Mouse (Mus musculus) erythroid progenitor cell, adult 5-6 weeks (primary cell): ENCODE data around the gene Lyst. TPM values are rescaled to one million over a fixed set of nuclear protein-coding genes. Genes with fewer than 3 reads are reported as not detected.
"Not testable (repeated sequence)": the region's sequence is repeated elsewhere in the genome, so short reads cannot be mapped to it uniquely, and the experiment has no call there.

Source experiments
- ATAC-seq: replicated peaks from 2 replicates; pipeline ENCODE4 v1.8.0; 2016; ENCODE audit warnings: moderate number of reproducible peaks, mild to moderate bottlenecking, moderate TSS enrichment, inconsistent platforms; ENCODE audit not compliant: poor library complexity, low FRiP score, severe bottlenecking
- total RNA-seq, 2 experiments: library from RNA; stranded (forward) in 1 of 2; stranded (reverse) in 1 of 2; fragments of 150-400 nt in 1 of 2; fragments of 186-747, 209-891 nt in 1 of 2; gene quantifications; 2 replicates each; pipeline versions ENCODE4 v1.2.3 to v1.2.4; 2015 to 2017; ENCODE audit warnings: low replicate concordance in 2 of 2

Lyst gene
- total RNA-seq, 2 experiments from 2014 or later = 18.1 to 28.1 TPM

DNA sequence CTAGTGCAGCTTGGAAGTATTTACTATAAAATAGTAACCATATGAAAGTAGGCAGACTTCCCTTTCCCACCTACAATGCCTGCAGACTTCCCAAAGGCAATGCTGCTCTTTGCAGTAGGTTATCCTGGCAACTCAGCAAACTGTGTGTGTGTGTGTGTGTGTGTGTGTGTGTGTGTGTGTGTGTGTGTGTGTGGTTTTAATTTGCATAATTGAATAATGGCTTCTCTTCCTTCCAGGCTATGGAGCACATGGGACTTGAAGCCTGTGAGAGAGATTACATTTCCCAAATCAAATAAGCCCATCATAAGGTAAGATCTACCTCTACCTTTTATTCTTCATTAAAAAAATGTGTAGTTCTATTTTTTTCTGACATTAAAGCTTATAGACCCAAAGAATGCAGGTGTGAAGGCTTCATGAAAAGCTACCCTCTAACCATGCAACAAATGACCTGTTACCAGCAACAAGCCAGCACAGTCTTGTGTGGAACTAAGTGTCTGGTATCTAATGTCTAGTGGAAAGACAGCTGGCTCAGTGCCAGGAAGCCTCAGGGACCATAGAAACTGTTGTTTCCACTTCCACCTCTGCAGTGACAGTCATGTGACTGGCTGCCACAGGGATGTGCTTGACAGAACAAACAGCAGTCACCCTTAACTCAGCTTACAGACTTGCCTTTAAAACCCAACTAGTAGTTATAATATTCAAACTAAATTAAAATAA, 185.7 kb downstream of the Lyst start:
- no peak for ATAC-seq

DNA sequence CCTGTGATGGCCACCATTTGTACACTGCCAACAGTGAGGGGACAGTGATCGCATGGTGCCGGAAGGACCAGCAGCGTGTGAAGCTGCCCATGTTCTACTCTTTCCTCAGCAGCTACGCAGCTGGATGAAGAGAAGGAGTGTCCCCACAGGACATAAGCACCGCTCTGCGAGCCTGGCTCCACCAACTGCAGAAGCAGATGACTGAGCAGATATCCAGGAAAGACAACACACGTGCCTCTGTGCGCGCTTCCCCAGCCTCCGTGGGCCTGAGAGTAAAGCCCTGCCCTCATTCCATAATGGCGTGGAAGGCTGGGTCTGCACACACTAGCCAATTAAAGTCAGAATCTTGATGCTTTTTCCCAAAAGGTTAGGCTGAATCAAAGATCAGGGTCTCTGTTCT, 186.9 kb downstream of the Lyst start:
- ATAC-seq = no peak

DNA sequence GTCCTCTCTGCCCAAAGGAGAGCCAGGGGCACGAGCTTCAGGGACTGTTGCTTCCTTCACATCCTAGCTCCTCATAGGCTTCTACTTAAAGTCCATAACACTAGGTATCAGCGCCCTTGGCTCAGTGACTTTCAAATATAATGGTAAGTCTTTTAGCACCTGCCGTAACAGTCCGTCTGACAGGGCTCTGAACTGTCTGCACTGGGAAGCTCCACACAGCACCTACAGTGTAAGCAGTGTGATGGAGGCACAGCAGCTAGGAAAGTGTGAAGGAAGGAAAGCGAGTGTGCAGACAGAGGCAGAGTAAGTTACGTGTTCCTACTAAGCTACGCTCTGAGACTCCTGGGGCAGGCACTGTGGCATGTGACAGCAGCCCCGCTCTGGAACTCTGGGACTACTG, 187.5 kb downstream of the Lyst start:
- ATAC-seq = no peak

DNA sequence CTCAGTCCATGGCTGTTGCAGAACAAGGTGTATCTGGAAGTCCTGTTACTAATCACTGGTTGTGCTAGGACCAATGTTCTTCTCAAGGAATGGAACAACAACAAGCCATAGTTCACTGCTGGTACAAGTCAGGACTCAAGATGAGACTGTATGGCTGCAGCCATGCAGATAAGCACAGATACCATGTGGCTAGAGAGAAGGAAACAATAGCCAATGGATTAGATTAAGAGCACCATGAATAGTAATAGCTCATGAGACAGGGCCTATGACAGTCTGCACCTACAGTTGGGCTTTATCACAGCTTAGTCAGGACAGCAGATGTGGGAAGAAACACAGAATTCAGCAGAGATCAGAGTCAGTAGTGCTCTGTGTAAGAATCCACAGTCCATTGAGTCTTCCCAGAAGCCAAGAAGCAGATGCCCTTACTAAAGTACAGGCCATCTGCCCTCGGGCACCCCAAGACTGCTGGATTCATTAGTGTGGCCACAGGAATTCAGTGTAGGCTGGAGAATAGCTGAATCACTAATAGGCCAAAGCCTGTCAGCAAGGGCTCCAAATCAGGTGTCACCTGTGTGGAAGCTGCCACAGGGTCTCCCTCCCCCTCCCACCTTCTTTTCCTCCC, 188.8 kb downstream of the Lyst start:
- no peak for ATAC-seq

DNA sequence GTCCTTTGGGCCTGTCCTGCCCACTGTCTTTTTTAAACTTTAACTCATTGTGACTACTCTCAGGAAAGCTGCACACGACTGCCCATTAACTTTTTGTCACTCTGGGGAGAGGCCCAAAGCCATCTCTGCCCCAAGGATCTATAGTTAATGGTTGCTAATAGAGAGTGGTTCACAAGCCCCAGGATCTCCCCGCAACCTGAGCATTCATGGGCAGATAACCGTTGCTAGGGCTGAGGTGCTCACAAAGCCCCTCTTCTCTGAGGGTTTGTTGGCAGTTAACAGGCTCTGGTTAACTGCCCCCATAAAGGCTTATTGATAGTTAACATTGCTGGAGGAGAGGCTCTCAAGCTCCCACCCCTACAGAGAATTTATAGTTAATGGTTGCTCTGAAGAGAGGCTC, 190.1 kb downstream of the Lyst start:
- ATAC-seq = no peak

DNA sequence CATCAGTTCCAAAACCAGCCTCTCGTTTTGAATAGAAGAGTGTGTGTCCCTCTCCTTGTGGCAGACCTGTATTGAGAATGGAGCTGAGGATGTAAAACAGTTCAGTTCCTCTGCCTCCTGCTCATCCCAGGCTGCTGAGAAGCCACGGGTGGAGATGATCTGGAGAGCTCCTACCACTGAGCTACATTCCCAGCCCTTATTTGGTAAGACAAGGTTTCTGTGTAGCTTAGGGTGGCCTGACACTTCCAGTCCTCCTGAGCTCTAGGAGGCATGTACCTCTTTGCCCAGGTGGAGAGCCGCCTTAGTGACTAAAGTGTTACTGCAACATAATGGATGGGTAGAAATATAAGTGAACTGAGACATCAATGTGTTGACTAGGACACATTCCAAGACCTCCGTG, 190.8 kb downstream of the Lyst start:
- ATAC-seq = no peak

DNA sequence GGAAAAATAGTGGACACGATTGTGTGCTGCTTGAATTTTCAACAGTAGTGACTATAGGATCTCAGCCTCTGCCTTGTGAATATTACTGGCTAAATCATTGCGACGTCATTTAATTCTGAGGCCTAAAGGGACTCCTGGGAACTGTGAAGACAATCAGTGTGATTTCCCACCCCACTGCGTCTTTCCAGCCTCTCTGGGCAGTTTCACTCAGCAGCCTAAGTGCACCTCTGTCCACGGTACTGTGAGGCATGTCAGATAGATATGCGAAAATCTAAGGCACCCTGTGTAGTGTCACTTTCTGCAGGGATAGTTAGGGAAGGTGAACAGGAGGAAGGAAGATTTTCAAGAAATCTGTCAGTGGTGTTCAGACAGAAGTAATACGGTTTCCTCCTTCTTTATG, 193.1 kb downstream of the Lyst start:
- ATAC-seq = no peak

DNA sequence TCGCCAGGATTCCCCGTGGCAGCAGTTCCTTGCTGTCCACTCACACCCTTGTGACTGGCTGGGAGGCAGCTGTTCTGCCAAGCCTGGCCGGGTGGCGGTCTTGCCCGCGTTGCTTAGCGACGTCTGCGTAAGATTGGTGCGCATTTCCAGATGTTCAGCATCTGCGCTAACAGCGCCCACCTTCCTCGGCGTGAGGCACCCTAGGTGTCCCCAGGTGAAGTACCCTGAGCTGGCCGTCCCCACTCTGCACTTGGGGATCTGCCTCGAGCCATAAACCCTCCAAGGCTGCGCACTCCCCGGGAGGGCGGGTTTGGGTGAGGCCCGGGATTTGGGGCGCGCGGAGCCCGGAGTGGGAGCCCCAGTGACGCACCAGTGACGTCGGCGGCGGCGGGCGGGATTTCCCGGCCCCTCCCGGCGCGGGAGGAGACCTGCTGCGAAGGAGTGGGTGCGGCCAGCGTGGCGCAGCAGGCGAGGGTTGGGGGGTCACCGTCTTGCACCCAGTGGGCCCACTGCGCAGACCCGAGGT, 193.8 kb downstream of the Lyst start, which contains the start of gene Gng4:
TSS of gene Gng4 (plus strand) at position 166 of the 526 bp plus-strand sequence.
- no peak for ATAC-seq

DNA sequence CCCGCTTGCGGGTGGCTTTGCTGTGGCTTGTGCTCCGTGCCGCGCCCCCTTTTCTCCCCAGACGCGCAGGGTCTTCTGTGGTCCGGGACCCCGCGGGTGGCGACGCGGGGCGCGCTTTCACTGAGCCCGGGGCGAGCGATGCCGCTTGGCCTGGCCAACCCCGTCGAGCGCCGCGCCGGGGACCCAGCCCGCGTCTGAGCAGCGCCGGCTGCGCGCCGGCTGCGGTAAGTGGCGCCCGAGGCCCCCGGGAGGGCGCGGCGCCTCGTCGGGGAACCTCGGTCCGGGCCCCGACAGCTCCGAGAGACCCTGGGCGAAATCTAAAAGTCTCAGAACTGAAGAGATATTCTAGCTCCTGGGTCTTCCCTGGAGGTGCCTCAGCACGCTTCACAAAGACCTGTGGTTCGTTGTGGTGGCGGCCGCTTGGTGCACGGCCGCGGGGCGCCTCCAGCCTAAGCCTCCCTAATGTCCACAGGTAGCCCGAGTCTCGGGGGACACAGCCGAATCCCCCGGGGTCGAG, 194.3 kb downstream of the Lyst start:
- no peak for ATAC-seq

DNA sequence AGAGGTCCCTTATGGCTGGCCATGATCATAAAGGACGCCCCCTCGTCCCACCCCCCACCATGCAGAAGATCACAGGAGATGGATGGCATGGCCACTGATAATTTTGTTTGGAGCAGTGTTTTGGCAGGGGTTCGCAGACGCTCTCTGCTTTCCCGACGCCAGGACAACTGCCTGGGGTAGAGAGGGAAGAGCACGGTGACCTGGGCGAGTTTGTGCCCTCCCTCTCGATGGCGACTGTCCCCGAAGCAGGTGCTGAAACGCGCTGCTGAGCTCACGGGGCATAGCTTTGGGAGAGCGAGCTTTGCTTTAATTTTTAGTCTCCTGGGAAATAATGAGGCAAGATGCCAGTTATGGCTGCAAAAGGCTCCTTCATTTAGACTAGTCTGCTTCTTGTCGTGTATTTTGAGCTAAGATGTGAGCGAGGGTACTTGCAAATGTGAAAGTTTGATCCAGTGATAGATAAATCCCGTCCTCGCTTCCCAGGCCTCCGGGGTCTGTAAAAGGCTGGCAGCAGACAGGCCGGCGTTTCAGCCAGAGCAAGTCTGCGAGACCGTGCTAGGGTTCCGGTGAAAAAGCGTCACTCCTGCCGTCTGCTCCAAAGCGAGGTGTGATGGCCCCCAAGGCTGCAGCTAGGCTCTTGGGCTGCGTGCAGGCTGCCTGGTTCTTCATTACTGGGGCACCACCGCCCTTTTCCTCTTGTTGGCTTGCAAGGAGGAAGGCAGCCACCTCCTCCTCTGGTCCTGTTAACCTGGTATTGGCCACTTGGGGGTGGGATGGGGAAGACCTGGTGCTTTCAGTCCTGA, 195.0 kb downstream of the Lyst start:
- no peak for ATAC-seq

DNA sequence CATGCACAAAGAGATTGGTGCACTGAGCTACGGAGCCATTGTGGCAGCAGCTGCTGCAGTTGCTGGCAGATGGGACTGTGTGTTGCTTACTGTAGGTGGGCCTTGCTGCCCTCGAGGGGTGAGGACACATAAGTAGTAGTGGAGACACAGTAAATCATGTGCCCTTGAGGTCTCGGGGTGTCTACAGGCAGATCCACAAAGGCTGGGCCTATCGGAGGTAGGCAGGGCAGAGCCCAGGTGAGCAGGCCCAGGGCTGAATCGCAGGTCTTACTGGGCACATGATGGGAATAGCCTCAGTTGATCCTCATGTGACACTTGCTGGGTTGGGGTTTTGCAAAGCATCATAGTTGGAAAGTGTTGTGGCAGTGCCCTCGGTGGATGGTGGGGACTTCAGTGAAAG, 196.8 kb downstream of the Lyst start:
- no peak for ATAC-seq

DNA sequence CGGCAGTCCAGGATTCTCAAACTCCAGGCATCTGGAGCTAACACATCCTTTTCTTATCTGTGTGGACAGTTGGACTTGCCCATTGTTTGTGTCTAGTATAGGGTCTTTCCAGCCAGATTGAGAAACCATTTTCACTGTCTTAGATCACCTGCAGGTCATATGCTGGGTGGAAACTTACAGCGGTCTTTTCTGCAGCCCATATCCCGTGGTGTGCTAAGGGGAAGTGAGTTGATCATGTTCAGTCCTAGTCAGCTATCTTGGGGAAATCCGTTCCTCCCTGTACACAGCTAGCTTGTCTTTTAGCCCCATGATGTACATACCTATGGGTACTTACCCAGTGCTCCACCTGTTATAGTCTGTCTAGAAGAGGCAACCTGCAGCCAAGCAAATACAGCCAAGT, 197.9 kb downstream of the Lyst start:
- no peak for ATAC-seq

DNA sequence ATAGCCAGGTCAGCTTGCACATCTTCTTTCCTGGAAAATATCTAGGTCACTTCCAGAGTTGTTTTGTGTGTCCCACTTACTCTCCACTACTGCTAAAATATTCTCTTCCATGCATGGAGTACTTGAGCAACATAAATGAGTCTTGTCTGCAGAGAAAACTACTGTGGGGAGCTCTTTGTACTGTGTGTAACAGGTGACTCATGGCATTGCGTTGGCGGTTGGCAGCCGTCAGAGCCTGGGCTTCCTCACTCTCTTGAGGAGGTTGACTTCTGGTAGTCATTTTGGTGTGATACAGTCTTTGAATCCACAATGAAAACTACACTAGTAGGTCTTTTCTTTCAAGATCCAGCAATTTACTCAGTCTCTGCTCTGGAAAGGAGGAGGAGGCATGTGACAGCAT, 201.8 kb downstream of the Lyst start:
- ATAC-seq = no peak

DNA sequence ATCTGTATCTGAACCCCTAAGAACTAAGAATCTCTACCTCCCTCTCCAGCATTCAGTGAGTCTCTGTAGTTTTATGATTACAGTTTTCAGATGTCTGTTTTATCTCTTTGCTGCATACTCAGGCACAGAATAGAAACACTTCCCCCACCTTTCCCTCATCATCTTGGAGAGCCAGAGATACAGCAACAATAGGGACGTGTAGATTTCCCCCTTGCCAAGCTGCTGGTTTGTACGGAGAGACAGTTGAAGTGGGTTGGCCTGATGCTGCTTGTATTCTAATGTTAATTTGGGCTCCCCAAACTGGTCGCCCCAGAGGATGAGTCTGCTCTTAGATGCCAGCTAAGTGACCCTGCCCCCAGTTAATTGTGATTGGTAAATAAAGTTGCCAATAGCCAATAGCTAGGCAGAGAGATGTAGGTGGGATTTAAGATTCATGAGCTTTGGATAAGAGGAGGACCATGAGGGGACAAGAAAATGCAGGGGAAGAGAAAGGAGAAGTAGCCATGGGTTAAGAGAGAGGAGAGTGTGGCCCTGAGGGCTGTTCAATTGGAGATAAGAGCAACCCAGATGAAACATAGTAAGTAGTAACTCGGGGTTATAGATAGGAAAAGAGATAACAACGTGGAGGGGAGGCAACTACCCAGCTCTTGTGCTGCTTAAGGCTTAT, 205.1 kb downstream of the Lyst start:
- no peak for ATAC-seq

DNA sequence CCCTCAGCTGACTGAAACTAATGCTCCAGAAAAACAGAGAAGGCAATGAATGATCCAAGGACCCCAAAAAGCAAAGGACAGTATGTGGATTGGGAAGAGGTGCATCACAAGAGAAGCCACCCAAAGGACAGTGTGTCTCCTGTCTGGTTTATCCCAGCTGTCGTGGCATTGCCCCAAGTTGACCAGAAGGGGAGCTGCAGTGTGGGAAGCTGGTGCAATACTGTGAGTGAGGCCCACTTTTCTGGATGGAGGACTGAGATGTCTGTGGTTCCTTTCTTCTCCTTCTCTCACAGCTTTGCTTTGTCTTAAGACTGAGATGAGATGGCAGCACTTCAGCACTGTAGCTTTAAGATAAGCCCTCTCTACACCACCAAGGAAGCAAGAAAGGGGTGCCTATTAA, 205.9 kb downstream of the Lyst start:
- ATAC-seq = no peak

DNA sequence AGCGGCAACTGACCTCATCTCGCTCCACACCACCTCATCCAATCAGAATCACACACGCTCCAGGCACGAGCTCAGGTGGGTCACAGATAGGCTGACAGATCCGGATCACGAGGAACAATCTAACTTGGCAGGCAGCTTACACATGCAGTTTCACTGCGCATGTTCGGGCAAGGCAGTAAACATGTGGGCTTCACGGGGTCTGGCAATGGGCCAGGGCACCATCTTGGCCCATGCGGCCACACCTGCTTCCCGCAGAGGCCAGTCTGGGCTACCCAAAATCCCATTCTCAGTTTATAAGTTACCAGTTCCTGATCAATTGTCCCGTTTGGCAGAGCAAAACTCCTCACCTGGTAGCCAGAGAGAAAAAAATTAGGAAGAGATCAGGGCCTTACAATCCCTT, 207.6 kb downstream of the Lyst start:
- ATAC-seq = not testable (repeated sequence)

DNA sequence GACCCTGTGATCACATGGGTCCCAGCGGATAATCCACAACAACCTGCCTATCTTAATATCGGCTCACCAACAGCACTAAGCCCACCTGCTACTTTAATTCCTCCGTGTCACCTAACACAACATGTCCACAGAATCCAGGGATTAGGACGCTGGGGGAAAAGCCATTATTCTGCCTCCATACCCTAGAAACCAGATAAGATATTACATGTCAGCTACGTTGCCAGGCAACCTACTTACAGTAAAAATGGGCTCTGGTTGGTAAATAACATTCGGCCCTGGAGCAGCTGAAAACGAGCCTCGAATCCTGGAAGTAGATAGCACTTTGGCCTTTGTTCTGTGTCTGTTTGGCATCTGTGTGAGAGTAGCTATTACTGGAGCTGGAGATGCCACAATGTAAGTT, 208.6 kb downstream of the Lyst start:
- no peak for ATAC-seq

DNA sequence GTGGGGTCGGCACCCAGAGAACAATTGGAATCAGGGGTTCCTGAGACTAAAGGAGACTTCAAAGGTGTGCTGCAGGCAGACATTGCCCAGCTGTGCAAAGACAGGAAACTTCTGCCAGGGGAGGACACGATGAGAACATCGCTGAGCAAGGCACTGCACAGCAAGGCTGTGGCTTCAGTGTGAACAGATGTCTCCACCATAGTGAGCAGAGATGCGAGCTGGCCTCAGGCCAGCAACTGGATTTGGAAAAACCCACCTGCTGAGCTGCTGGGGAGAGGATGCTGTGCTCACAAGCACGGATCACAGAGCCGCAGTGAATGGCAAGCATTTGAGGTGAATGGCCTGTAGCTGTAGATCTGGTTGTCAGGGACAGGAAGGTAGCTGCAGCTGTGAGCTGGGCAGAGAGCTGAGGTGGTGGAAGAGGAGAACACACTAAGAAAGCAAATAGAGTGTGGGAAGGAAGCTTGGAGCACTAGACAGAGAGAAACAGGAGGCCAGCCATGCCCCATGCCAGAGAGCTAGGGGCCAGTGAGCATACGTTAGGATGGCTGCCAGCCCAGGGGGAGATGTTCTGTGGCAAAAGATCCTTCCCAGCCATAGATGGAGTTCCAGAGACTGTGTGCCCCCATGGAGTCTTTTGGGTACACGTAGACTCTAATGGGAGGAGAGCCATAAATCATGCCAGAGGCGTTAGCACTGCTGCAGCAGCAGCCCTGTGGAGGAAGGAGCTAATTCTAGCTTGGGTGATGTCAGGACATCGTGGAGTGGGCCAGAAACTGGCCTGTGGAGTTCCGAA, 218.3 kb downstream of the Lyst start:
- ATAC-seq = no peak

DNA sequence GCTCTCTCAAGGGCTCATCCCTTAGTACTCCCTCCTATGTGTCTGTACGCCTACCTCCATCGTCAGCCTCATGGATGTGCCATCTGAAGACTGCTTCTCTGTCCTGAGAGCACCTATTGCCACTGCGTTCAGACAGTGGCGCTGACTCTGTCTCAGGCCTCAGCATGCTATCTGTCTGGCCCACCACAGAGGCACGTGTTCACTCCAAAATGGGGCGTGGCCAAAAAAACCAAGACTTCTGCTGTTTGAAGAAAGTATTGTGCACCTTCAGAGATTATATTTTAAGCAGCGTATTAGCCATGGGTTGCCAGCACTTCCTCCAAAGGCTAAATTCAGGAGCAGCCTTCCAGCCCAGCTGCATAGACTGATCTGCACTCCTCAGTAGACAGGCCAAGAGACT, 220.7 kb downstream of the Lyst start:
- no peak for ATAC-seq
